Mouse (Mus musculus) megakaryocyte, embryonic 14.5 days (primary cell): ENCODE data around the gene Sp100.
"Not testable (repeated sequence)": the region's sequence is repeated elsewhere in the genome, so short reads cannot be mapped to it uniquely, and the experiment has no call there.

ENCODE experiments used
- FLI1 ChIP-seq: IDR thresholded peaks from 2 replicates; pipeline ENCODE4 v1.6.1; 2012; ENCODE audit warnings: low read length, inconsistent platforms, mixed read lengths
- GATA1 ChIP-seq: IDR thresholded peaks from 3 replicates; pipeline ENCODE4 v1.6.1; 2012; ENCODE audit warnings: mixed read lengths, low read length, inconsistent platforms, borderline replicate concordance

- TF ChIP-seq GATA1, FLI1: not testable (repeated sequence)
These were observed 45.4 kb upstream of the Sp100 start for GRCm38 (mm10) chr1:85604341-85604740.
